Mouse (Mus musculus): ENCODE data around the gene G6pc3. TPM values are rescaled to one million over a fixed set of nuclear protein-coding genes. Genes with fewer than 3 reads are reported as not detected.

Gene G6pc3
- total RNA-seq, 1 experiment, result 14.2 TPM

DNA sequence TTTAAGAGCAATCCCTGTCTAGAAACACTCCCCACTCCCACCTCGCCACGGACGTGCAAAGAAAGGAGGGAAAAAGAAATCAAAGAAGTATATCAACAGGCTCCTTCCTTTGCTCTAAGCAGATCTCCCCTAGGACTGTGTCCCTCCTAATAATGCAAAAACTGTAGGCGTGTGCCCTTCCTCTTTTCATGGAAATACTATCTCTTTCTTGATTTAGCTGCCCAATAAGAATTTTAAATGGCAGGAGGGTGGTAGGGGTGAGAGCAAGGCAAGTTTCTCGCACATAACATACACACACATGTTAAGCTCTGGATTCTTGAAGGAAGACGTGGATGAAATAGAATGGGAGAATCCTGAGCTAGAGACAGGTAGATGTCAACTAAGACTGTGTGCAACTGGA, 440 bp upstream of the G6pc3 start:
- TF ChIP-seq ZNF384 (IDR thresholded peaks at IDR 0.05; ENCODE audit: low read depth, low read length) (no peak), MAFK (IDR thresholded peaks at IDR 0.05; ENCODE audit: insufficient read depth, low read depth, low read length) (no peak), HCFC1 (IDR thresholded peaks at IDR 0.05; ENCODE audit: borderline replicate concordance, insufficient read depth, low read length) (no peak)
- Histone ChIP-seq H3K9me3 (ENCODE audit: control insufficient read depth, insufficient read depth, low read depth, low read length) (no peaks in the 10 kb centered on the region), H3K27ac (ENCODE audit: insufficient read depth, low read depth, low read length, poor library complexity, severe bottlenecking) (no peak overlapping the region), H3K9ac (ENCODE audit: insufficient read depth, low read depth, low read length, poor library complexity, severe bottlenecking) (peak overlapping the region; percentile 34; the same call in 1 of the 2 replicates), H3K4me1 (ENCODE audit: control insufficient read depth in 2 of 2, insufficient read depth in 2 of 2, low read length in 2 of 2, poor library complexity in 1 of 2) (peaks cover 0 to 10% of the 10 kb centered on the region in 2 experiments; a peak in 2 of 4 replicates), H3K4me3 (ENCODE audit: insufficient read depth in 1 of 2, low read depth in 1 of 2, low read length in 2 of 2, poor library complexity in 1 of 2, severe bottlenecking in 1 of 2) (peak overlapping the region in 1 of 2 experiments; percentile 68; a peak in 2 of 4 replicates), H3K36me3 (ENCODE audit: control insufficient read depth, insufficient read depth, low read length, poor library complexity, severe bottlenecking) (peaks cover 5% of the 10 kb centered on the region; the same call in 1 of the 2 replicates)
- in situ Hi-C loops (cut with MboI; ENCODE audit: low sequenced_read_pairs in 2 of 2, unreplicated experiment in 2 of 2), result no loop called here
- no peak for DNase-seq (ENCODE audit: low read depth, low spot score)

DNA sequence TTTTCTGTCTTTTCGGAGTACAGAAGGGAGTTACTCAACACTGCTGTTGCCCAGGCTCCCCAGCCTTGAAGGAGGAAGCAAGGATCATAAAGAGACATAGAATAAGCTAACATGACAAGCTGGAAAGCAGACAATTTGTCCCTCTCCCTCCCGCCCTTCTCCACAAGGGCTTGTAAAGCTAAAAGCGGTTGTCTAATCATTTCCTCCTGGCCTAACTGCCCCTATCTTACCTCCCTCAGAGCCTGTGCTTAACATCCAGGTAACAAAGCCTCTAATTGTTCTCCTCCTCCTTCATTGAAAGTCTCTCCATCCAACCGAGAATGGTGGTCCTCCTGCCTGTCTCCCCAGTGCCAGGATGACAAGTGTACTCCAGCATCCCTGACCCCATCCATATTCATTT, 1.4 kb downstream of the G6pc3 start:
- in situ Hi-C loops (cut with MboI; ENCODE audit: low sequenced_read_pairs in 2 of 2, unreplicated experiment in 2 of 2), result no loop called here
- Histone ChIP-seq H3K27ac (ENCODE audit: insufficient read depth, low read depth, low read length, poor library complexity, severe bottlenecking) (no peak overlapping the region), H3K9me3 (ENCODE audit: control insufficient read depth, insufficient read depth, low read depth, low read length) (no peaks in the 10 kb centered on the region), H3K4me3 (ENCODE audit: insufficient read depth in 1 of 2, low read depth in 1 of 2, low read length in 2 of 2, poor library complexity in 1 of 2, severe bottlenecking in 1 of 2) (no peak overlapping the region), H3K4me1 (ENCODE audit: control insufficient read depth in 2 of 2, insufficient read depth in 2 of 2, low read length in 2 of 2, poor library complexity in 1 of 2) (peaks cover 0 to 5% of the 10 kb centered on the region in 2 experiments; a peak in 2 of 4 replicates), H3K36me3 (ENCODE audit: control insufficient read depth, insufficient read depth, low read length, poor library complexity, severe bottlenecking) (peaks cover 13% of the 10 kb centered on the region; the same call in 1 of the 2 replicates), H3K9ac (ENCODE audit: insufficient read depth, low read depth, low read length, poor library complexity, severe bottlenecking) (no peak overlapping the region)
- no peak for DNase-seq (ENCODE audit: low read depth, low spot score)
- TF ChIP-seq ZNF384 (IDR thresholded peaks at IDR 0.05; ENCODE audit: low read depth, low read length) (no peak), CHD2 (IDR thresholded peaks at IDR 0.05; ENCODE audit: low read depth, low read length) (no peak), HCFC1 (IDR thresholded peaks at IDR 0.05; ENCODE audit: borderline replicate concordance, insufficient read depth, low read length) (no peak), MAFK (IDR thresholded peaks at IDR 0.05; ENCODE audit: insufficient read depth, low read depth, low read length) (no peak), ZC3H11A (IDR thresholded peaks at IDR 0.05; ENCODE audit: borderline replicate concordance, low read depth, low read length) (no peak)

DNA sequence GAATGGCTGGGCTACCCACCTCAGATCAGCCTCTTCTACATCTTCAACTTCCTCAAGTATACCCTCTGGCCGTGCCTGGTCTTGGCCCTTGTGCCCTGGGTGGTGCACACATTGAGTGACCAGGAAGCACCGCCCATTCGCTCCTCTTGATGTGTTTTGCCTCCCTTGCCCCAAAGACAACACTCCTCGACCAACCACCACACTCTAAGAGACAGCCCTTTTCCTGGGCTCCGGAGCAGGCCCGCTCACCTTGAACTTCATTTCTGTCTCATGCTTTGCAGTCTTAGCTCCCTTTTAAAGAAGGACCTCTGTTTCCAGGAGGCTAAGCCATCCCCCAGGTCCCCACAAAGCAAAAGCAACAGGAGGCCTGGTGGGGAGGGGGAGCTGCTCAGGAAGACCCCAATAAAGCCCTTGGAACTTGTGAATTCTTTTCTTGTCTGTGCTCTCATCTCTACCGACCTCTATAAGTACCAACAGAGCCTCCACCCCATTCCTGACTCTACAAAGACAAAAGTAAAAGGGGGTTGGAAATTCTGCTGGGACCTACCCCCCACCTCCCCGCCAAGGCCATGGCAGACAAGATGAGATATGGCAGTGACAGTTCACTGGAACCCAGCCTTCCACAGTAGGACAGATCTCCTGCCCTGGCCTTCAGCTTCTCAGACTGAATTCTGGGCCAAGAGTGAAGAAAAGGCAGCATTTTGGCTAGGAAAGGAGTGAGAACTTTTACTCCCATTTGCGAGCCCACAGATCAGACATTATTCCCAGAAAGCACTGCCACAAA, 4.4 kb downstream of the G6pc3 start:
- TF ChIP-seq ZNF384 (IDR thresholded peaks at IDR 0.05; ENCODE audit: low read depth, low read length) (no peak), CHD2 (IDR thresholded peaks at IDR 0.05; ENCODE audit: low read depth, low read length) (no peak), HCFC1 (IDR thresholded peaks at IDR 0.05; ENCODE audit: borderline replicate concordance, insufficient read depth, low read length) (no peak), ZC3H11A (IDR thresholded peaks at IDR 0.05; ENCODE audit: borderline replicate concordance, low read depth, low read length) (no peak), MAFK (IDR thresholded peaks at IDR 0.05; ENCODE audit: insufficient read depth, low read depth, low read length) (no peak)
- no peaks in the 10 kb centered on the region for H3K9me3 ChIP-seq (ENCODE audit: control insufficient read depth, insufficient read depth, low read depth, low read length)
- no peak overlapping the region for H3K9ac ChIP-seq (ENCODE audit: insufficient read depth, low read depth, low read length, poor library complexity, severe bottlenecking)
- no peak overlapping the region for H3K27ac ChIP-seq (ENCODE audit: insufficient read depth, low read depth, low read length, poor library complexity, severe bottlenecking)
- in situ Hi-C loops (cut with MboI; ENCODE audit: low sequenced_read_pairs in 2 of 2, unreplicated experiment in 2 of 2), result no loop called here
- H3K36me3 ChIP-seq (ENCODE audit: control insufficient read depth, insufficient read depth, low read length, poor library complexity, severe bottlenecking), result peaks cover 18% of the 10 kb centered on the region; the same call in 1 of the 2 replicates
- no peak overlapping the region for H3K4me3 ChIP-seq (ENCODE audit: insufficient read depth in 1 of 2, low read depth in 1 of 2, low read length in 2 of 2, poor library complexity in 1 of 2, severe bottlenecking in 1 of 2)
- H3K4me1 ChIP-seq (ENCODE audit: control insufficient read depth in 2 of 2, insufficient read depth in 2 of 2, low read length in 2 of 2, poor library complexity in 1 of 2), result peaks cover 0 to 3% of the 10 kb centered on the region in 2 experiments; a peak in 1 of 4 replicates
- DNase-seq (ENCODE audit: low read depth, low spot score), result no peak

- H3K27ac ChIP-seq (ENCODE audit: insufficient read depth, low read depth, low read length, poor library complexity, severe bottlenecking), result no peak overlapping the region
- H3K9ac ChIP-seq (ENCODE audit: insufficient read depth, low read depth, low read length, poor library complexity, severe bottlenecking), result no peak overlapping the region
- H3K9me3 ChIP-seq (ENCODE audit: control insufficient read depth, insufficient read depth, low read depth, low read length), result no peaks in the 10 kb centered on the region
- no peak for DNase-seq (ENCODE audit: low read depth, low spot score)
- in situ Hi-C loops (cut with MboI; ENCODE audit: low sequenced_read_pairs in 2 of 2, unreplicated experiment in 2 of 2), result no loop called here
- no peaks in the 10 kb centered on the region for H3K4me1 ChIP-seq (ENCODE audit: control insufficient read depth in 2 of 2, insufficient read depth in 2 of 2, low read length in 2 of 2, poor library complexity in 1 of 2)
- TF ChIP-seq CHD2 (IDR thresholded peaks at IDR 0.05; ENCODE audit: low read depth, low read length), result no peak
- TF ChIP-seq MAFK (IDR thresholded peaks at IDR 0.05; ENCODE audit: insufficient read depth, low read depth, low read length), result no peak
- TF ChIP-seq HCFC1 (IDR thresholded peaks at IDR 0.05; ENCODE audit: borderline replicate concordance, insufficient read depth, low read length), result no peak
- TF ChIP-seq ZC3H11A (IDR thresholded peaks at IDR 0.05; ENCODE audit: borderline replicate concordance, low read depth, low read length), result no peak
- no peak for TF ChIP-seq ZNF384 (IDR thresholded peaks at IDR 0.05; ENCODE audit: low read depth, low read length)
- no peak overlapping the region for H3K4me3 ChIP-seq (ENCODE audit: insufficient read depth in 1 of 2, low read depth in 1 of 2, low read length in 2 of 2, poor library complexity in 1 of 2, severe bottlenecking in 1 of 2)
- peaks cover 30% of the 10 kb centered on the region; the same call in 1 of the 2 replicates for H3K36me3 ChIP-seq (ENCODE audit: control insufficient read depth, insufficient read depth, low read length, poor library complexity, severe bottlenecking)
Observed at GRCm38 (mm10) chr11:102196018-102196797, 6.8 kb downstream of the G6pc3 start.
